Mouse (Mus musculus): ENCODE results near the gene Ephx3. TPM values are rescaled to one million over a fixed set of nuclear protein-coding genes. Genes with fewer than 3 reads are reported as not detected.

Gene Ephx3
- total and polyA plus RNA-seq, 2 experiments from 2014 or later, result 0.08 to 0.29 TPM

DNA sequence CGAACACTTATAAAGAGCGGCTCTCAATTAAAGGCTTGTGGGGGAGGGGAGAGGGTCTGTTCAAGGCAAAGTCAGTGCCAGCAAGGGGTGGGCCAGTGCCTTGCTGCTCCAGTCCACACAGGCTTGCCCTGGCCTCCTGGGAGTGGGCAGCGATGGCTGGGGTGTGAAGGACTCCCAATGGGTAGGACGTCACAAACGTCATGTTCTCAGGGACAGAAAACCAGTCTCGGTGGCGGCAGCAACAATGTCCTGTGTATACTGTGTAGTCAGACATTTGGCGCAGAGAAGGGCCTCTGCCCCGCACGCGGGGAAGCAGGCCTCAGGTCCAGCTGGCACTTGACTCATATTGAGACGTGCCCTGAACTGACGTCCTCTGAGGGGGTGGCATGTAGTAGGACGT, 7.8 kb upstream of the Ephx3 start:
- TF ChIP-seq CTCF (IDR thresholded peaks at IDR 0.05; ENCODE audit: low read depth), result no peak
- no peak overlapping the region for H3K4me3 ChIP-seq (ENCODE audit: low read depth, low read length)
- peak; percentile 54 for ATAC-seq
- peaks cover 62% of the 10 kb centered on the region for H3K36me3 ChIP-seq (ENCODE audit: insufficient read depth)
- H3K4me2 ChIP-seq (ENCODE audit: low read depth), result no peak overlapping the region
- WGBS, result 74% methylated on average over 14 of the region's 14 CpGs
- H3K27me3 ChIP-seq (ENCODE audit: insufficient read depth, low read length), result no peaks in the 10 kb centered on the region
- no peak for DNase-seq
- no peaks in the 10 kb centered on the region for H3K4me1 ChIP-seq (ENCODE audit: insufficient read depth)
- no peak overlapping the region for H3K9ac ChIP-seq
- H3K27ac ChIP-seq (ENCODE audit: low read depth, low read length), result no peak overlapping the region
- H3K9me3 ChIP-seq (ENCODE audit: low read length), result no peaks in the 10 kb centered on the region

GRCm38 (mm10) chr17:32195725-32196124, 6.4 kb upstream of the Ephx3 start:
- Histone ChIP-seq H3K4me3 (ENCODE audit: low read depth, low read length) (no peak overlapping the region), H3K4me1 (ENCODE audit: insufficient read depth) (no peaks in the 10 kb centered on the region), H3K36me3 (ENCODE audit: insufficient read depth) (peaks cover 48% of the 10 kb centered on the region), H3K27ac (ENCODE audit: low read depth, low read length) (no peak overlapping the region), H3K9me3 (ENCODE audit: low read length) (no peaks in the 10 kb centered on the region), H3K9ac (no peak overlapping the region), H3K4me2 (ENCODE audit: low read depth) (no peak overlapping the region), H3K27me3 (ENCODE audit: insufficient read depth, low read length) (no peaks in the 10 kb centered on the region)
- no peak for DNase-seq
- 95% methylated on average over 5 of the region's 5 CpGs for WGBS
- ATAC-seq, result no peak
- TF ChIP-seq CTCF (IDR thresholded peaks at IDR 0.05; ENCODE audit: low read depth), result no peak

DNA sequence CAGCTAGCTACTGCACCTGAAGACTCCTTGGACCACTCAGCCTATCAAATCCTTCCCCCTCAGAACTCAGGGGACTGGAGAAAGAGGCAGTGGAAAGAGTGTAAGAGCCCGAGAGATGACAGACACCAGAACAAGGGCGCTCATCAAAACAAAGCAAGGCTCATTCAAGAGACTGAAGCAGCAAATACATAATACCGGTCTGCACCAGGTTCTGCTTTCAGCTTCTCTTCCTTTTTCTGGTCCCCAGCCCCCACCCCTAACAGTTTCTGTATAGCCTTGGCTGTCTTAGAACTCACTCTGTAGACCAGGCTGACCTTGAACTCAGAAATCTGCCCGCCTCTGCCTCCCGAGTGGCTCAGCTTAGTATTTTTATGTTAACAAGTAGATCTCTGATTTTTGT, 3.7 kb upstream of the Ephx3 start:
- TF ChIP-seq CTCF (IDR thresholded peaks at IDR 0.05; ENCODE audit: low read depth), result no peak
- ATAC-seq, result no peak
- Histone ChIP-seq H3K27me3 (ENCODE audit: insufficient read depth, low read length) (peaks cover 10% of the 10 kb centered on the region), H3K4me3 (ENCODE audit: low read depth, low read length) (no peak overlapping the region), H3K9ac (no peak overlapping the region), H3K4me1 (ENCODE audit: insufficient read depth) (peaks cover 9% of the 10 kb centered on the region; the same call in 1 of the 2 replicates), H3K36me3 (ENCODE audit: insufficient read depth) (peaks cover 21% of the 10 kb centered on the region), H3K4me2 (ENCODE audit: low read depth) (no peak overlapping the region), H3K27ac (ENCODE audit: low read depth, low read length) (no peak overlapping the region), H3K9me3 (ENCODE audit: low read length) (no peaks in the 10 kb centered on the region)
- DNase-seq, result no peak
- 89% methylated on average over 5 of the region's 5 CpGs for WGBS

- H3K4me3 ChIP-seq (ENCODE audit: low read depth, low read length), result no peak overlapping the region
- no peaks in the 10 kb centered on the region for H3K9me3 ChIP-seq (ENCODE audit: low read length)
- no peaks in the 10 kb centered on the region for H3K36me3 ChIP-seq (ENCODE audit: insufficient read depth)
- H3K4me1 ChIP-seq (ENCODE audit: insufficient read depth), result peaks cover 9% of the 10 kb centered on the region; the same call in 1 of the 2 replicates
- WGBS, result 12% methylated on average over 5 of the region's 5 CpGs
- H3K27me3 ChIP-seq (ENCODE audit: insufficient read depth, low read length), result peaks cover 10% of the 10 kb centered on the region
- ATAC-seq (no peak), DNase-seq (no peak)
- TF ChIP-seq CTCF (IDR thresholded peaks at IDR 0.05; ENCODE audit: low read depth), result no peak
- H3K27ac ChIP-seq (ENCODE audit: low read depth, low read length), result no peak overlapping the region
- H3K9ac ChIP-seq, result no peak overlapping the region
- peak overlapping the region; percentile 67 for H3K4me2 ChIP-seq (ENCODE audit: low read depth)
Measured at GRCm38 (mm10) chr17:32189850-32190249, 501 bp upstream of the Ephx3 start.

DNA sequence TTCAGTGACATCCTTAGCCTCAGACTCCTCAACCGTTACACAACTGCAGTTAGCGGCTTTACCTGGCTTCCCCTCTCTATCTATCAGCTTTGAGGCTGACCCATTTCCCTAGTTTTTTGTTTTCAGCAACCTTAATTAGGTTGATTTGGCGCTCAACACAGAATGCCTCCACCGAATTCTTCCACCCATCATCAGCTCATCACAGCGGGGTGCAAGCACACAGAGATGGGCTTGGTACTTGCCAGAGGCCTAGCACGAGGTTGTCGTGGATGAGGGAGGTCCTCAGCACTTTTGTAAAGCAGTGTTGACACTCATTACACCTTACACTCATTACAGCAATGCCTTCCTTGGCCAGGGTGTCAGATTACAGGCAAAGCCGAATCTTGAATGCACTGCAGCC, 6.3 kb downstream of the Ephx3 start:
- no peaks in the 10 kb centered on the region for H3K36me3 ChIP-seq (ENCODE audit: insufficient read depth)
- 16% methylated on average over 8 of the region's 8 CpGs for WGBS
- TF ChIP-seq CTCF (IDR thresholded peaks at IDR 0.05; ENCODE audit: low read depth), result no peak
- H3K4me2 ChIP-seq (ENCODE audit: low read depth), result no peak overlapping the region
- H3K4me3 ChIP-seq (ENCODE audit: low read depth, low read length), result no peak overlapping the region
- no peak overlapping the region for H3K9ac ChIP-seq
- H3K27me3 ChIP-seq (ENCODE audit: insufficient read depth, low read length), result no peaks in the 10 kb centered on the region
- no peak overlapping the region for H3K27ac ChIP-seq (ENCODE audit: low read depth, low read length)
- no peak for DNase-seq
- H3K9me3 ChIP-seq (ENCODE audit: low read length), result no peaks in the 10 kb centered on the region
- ATAC-seq, result no peak
- no peaks in the 10 kb centered on the region for H3K4me1 ChIP-seq (ENCODE audit: insufficient read depth)

DNA sequence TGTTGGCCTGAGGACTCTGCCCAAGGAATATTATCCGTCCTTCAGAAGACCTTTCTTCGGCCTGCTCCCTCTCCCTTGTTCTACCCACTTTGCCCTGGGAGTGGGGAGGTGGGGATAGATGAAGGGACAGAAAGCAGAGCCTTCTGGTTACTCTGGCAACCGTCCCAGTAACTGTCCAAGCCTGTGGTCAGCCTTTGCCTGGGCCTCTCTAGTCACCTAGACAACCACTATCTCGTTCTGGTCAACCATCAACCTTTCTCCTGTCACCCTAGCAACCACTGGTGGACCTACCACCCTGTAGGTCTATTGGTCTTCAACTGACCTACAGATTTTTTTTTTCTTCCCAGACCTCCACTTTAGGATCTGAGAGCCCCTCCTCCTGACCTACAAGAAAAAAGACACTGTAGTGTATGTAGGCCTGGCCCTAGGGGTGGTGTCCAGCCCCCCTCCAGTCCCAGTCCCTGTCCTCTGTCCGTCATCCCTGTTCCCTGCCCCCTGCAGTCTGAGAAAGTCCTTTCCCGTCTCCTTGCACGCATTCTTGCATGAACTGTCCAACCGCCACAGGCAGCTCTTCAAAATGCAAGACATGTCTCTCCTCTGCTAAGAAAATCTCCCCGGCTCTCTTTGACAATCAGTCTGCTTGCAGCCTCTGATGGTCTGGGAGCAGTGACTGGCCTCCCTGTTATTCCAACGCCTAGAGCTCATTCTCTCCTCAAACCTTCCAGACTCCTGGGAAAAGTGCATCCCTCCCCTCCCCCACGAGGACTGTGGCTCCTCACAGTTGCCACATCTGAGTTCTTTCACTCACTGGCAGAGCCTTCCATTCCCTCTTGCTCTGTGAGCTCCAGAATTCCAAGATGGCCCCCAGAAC, 9.5 kb downstream of the Ephx3 start:
- H3K36me3 ChIP-seq (ENCODE audit: insufficient read depth), result no peaks in the 10 kb centered on the region
- peak overlapping the region; percentile 67 for H3K27ac ChIP-seq (ENCODE audit: low read depth, low read length)
- DNase-seq (peak; percentile 37), ATAC-seq (peak; percentile 81)
- H3K9ac ChIP-seq, result no peak overlapping the region
- no peak overlapping the region for H3K4me2 ChIP-seq (ENCODE audit: low read depth)
- 24% methylated on average over 11 of the region's 11 CpGs for WGBS
- H3K9me3 ChIP-seq (ENCODE audit: low read length), result no peaks in the 10 kb centered on the region
- no peak for TF ChIP-seq CTCF (IDR thresholded peaks at IDR 0.05; ENCODE audit: low read depth)
- H3K4me1 ChIP-seq (ENCODE audit: insufficient read depth), result no peaks in the 10 kb centered on the region
- H3K27me3 ChIP-seq (ENCODE audit: insufficient read depth, low read length), result no peaks in the 10 kb centered on the region
- no peak overlapping the region for H3K4me3 ChIP-seq (ENCODE audit: low read depth, low read length)

- H3K4me1 ChIP-seq (ENCODE audit: insufficient read depth), result no peaks in the 10 kb centered on the region
- no peak overlapping the region for H3K4me3 ChIP-seq (ENCODE audit: low read depth, low read length)
- H3K36me3 ChIP-seq (ENCODE audit: insufficient read depth), result no peaks in the 10 kb centered on the region
- no peak for TF ChIP-seq CTCF (IDR thresholded peaks at IDR 0.05; ENCODE audit: low read depth)
- no peak for ATAC-seq
- H3K4me2 ChIP-seq (ENCODE audit: low read depth), result no peak overlapping the region
- no peak for DNase-seq
- no peak overlapping the region for H3K27ac ChIP-seq (ENCODE audit: low read depth, low read length)
- H3K9me3 ChIP-seq (ENCODE audit: low read length), result no peaks in the 10 kb centered on the region
- H3K9ac ChIP-seq, result no peak overlapping the region
- no peaks in the 10 kb centered on the region for H3K27me3 ChIP-seq (ENCODE audit: insufficient read depth, low read length)
- 92% methylated on average over 4 of the region's 4 CpGs for WGBS
Measured at GRCm38 (mm10) chr17:32176919-32177318, 12.4 kb downstream of the Ephx3 start.

Measured in forebrain, postnatal 0 days (tissue).